Mouse (Mus musculus): Measurements from ENCODE around the gene Furin.
"Not testable (repeated sequence)": the region's sequence is repeated elsewhere in the genome, so short reads cannot be mapped to it uniquely, and the experiment has no call there.

The Furin gene

DNA sequence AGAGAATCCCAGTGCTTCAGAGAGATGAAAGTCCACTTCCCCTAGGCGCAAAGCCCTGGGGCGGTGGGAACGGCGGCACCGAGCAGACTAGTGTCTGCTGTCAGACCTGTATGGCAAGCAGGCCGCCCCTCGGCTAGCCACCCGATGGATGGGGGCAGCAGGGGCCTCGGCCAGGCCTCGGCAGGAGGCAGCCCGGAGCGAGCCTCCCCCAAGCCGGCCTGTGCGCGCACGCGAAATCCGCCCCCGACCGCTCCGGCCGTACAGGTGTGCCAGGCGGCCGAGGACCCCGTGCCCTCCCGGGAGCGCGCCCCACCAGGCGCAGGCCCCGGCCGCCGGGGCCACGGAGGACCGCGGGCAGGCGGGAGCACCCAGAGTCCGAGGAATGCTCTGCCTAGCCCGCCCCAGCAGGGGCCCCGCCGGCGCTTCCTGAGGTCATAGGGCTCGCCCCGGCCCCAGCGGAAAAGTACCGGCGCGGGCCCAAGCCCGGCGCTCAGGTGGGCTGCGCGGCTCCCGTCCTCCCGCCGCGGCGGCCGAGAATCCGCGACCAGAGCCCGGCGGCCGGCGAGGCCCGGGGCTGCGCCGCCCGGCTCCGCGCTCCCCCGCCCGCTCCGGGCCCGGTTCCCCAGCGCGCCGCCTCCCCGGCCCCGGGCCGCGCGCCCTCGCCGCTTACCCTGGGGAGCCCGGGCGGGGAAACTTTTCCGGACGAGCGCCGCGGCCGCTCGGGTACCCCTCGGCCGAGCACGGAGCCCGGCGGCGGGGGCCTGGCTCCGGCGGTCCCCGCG, 3.2 kb downstream of the Furin start:
- in situ Hi-C loops (cut with MboI; ENCODE audit: low sequenced_read_pairs) = no loop called here

DNA sequence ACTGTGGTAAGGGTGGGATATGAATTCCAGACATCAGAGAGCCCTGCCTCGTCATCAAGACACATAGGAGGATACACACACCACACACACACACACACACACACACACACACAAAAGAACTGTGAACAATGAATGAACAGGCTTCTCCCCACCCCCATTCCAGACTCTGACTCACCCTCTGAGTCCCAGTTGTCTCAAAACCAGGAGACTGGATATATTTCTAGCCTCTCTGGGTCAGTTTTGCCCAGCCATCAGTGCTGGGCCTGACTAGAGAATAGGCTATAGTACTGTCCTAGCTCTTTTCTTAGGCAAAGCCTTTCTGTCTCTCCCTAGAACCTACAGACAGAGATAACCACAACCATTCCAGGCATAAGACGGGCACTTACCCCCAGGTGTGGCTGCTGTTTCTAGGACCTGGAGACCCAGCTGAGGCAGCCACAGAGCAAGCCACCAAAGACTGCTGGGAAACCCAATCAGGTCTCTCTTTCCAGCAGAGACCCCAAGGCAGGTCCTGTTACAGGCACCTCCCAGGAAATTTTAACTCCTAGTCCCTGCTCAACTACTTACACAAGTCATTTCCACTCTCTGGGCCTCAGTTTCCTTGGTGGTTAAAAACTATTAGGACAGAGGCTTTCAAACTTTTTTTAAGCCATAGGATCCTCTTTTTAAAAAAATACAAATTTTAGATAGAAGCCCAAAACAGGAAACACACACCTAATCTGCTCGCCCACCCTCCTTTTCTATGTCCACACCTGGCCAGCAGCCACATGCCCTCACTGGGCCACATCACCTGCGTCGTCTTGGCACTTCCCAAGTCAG, 4.0 kb downstream of the Furin start:
- in situ Hi-C loops (cut with MboI; ENCODE audit: low sequenced_read_pairs) = no loop called here

DNA sequence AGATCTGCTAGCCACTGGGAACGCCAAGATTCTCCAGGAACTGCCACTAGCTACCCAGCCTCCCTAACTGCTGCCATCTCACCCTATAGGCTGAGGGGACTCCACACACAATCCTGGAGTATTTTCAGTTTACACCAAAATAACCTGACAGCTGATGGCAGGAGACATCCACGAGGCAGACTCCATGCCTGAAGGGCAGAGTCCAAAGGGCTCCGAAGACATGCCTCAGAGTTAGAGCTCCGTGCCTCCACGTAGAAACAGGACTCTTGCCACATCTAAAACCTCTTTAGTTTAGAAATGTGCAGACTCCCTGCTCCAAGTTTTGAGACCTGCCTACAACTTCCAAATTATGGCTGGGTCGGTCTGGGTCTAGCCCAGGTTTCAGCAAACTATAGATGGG, 4.7 kb downstream of the Furin start:
- in situ Hi-C loops (cut with MboI; ENCODE audit: low sequenced_read_pairs) = no loop called here

DNA sequence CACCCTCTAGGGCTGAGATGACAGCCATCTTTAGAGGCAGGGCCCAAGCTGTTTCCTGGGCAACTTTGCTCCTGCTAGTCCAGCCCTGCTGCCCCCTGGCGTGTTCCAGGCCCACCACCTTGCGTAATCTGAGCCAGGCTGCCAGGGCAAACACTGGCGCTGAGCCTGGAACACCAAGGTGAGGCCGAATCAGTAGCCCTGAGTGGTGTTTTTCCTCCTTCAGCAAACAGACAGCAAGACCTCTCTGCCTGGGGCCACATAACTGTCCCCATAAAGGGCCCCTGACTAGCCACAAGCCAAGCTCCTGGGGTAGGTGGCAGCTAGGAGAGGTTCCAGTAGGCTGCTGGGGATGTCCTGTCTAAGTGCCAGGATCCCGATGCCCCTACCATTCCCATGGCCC, 5.1 kb downstream of the Furin start:
- in situ Hi-C loops (cut with MboI; ENCODE audit: low sequenced_read_pairs) = no loop called here

DNA sequence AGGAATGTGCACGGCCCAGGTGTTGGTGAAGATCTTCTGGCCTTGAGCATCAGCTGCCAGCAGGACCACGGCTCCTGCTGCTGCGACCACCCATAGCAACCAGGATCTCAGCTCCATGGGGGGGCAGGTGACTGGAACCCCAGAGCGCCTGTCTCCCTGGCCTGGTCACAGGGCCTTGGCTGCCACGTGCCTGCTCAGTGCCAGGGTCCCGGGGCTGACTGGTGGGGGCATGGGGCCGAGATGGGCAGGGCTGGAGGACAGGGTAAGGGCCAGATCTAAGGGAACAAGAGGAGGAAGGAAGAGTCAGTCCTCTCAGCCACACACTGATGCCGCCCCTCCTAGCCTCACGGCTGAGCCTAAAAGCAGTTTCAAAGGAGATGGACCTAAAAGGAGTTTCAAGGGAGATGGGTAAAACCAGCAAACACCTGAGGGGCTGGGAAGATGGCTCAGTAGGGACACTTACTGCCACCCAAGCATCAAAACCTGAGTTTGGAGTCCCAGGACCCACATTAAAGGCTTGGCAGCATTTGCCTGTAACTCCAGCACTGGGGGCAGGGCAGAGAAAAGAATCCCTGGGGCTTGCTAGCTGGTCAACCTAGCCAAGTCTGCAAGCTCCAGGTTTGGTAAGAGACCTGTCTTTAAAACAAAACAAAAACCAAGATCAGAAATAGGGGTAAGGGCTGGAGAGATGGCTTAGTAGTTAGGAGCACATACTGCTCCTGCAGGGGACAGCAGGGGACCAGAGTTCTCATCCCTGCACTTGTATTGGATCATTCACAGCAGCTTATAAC, 6.4 kb downstream of the Furin start:
- in situ Hi-C loops (cut with MboI; ENCODE audit: low sequenced_read_pairs) = no loop called here

DNA sequence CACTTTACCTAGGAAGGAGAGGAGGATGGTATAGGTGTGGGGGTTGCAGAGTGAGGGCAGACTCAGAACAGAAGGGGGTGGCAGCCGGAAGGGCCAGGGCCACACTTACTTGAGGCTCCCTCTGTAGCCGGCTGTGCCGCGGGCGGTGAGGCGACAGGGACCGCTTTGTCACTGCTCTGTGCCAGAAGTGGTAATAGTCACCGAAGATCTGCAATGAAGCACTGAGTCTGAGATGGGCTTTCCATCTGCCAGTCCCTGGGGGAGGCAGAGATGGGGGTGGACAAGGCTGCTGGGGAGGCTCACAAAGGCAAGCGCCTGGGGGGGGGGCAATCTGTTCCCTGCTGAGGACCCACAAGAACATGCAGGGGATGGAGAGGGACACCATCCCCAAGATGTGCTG, 7.2 kb downstream of the Furin start:
- in situ Hi-C loops (cut with MboI; ENCODE audit: low sequenced_read_pairs) = no loop called here

DNA sequence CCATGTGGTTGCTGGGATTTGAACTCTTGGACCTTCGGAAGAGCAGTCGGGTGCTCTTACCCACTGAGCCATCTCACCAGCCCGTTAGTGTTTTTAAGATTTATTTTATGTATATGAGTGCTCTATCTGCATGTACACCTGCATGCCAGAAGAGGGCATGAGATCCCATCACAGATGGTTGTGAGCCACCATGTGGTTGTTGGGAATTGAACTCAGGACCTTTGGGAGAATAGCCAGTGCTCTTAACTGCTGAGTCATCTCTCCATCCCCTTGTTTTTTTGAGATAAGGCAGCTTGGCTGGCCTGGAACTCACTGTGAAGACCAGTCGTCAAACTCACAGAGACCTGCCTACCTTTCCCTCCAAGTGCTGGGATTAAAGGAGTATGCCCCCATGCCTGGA, 8.8 kb downstream of the Furin start:
- in situ Hi-C loops (cut with MboI; ENCODE audit: low sequenced_read_pairs) = not testable (repeated sequence)

DNA sequence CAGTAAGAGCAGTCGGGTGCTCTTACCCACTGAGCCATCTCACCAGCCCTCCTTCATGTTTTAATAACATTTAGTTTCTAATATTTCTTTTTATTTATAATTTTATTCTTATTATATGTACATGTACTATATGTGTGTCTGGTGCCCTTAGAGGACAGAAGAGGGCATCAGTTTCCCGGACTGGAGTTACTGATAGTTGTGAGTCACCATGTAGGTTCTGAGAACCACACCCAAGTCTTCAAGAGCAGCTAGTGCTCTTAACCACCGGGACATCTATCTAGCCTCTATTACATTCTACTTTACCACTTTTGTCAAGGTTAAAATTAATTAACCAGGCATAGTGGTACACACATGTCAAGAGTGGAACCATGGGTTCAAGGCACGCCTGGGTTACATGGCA, 10.6 kb downstream of the Furin start:
- in situ Hi-C loops (cut with MboI; ENCODE audit: low sequenced_read_pairs) = no loop called here

DNA sequence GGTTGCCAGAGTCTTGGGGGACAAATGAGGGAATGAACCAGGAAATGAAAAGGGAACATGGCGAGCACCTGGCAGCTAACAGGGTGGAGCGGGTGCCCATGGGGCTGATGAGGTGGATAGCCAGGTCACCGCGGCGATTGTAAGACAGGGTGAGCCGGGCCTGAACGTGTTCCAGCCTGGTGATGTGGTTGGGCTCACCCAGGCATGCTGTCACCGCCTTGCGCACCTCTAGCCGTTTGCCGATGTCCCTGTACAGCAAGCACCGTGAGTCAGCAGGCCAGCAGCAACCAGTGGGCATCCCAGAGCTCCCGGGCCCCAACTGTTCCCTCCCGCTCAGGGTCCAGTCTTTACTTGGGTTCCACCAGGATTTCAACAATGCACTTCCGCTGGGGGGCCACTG, 13.1 kb downstream of the Furin start:
- in situ Hi-C loops (cut with MboI; ENCODE audit: low sequenced_read_pairs) = no loop called here

DNA sequence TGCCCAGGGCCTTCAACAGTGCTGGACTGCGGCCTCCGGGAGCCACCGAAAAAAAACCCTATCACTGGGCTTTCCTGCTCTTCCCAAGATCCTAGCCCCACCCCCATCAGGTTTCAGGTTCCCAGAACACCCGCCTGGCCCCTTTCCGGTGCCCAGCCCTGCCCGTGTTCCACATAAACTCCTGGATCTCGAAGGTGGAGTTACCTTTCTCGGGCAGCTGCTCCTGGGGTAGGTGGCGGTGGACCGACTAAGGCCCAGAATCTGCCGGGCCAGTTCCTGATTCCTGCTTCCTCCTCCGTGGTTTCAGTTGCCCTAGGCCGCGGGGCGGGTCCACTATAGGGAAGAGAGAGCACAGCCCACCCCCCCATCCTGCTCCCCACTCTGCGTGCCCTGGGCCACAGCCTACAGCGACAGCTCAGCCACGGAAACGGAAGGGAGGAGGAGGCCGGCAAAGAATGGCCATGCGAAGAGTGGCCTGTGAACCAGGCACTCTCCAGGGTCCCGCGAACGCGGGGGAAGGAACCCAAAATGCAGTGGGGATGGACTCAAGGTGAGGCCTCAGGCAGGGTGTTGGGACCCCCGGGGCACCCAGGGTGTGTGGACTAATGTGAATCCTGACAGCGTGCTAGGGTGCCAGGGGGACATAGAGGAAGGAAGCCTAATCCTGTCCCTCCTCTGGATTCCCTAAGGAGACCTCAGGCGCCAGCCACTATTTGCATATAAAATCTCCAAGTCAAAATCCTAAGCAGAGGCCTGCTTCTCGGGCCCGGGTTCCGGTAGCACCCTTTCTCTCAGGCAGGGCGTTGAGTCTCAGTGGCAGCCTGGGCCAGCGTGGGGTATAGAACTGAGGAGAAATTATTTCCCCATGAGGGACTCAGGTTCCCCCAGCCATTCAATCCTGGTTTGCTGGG, 17.3 kb downstream of the Furin start, which contains the start of gene Fes:
Gene Fes, minus strand, starts transcription at position 314 of the 911 bp plus-strand sequence.
- in situ Hi-C loops (cut with MboI; ENCODE audit: low sequenced_read_pairs) = loop anchor here (5.0 kb wide), 1 partner anchor 189 kb away; no protein-coding TSS in a partner anchor

DNA sequence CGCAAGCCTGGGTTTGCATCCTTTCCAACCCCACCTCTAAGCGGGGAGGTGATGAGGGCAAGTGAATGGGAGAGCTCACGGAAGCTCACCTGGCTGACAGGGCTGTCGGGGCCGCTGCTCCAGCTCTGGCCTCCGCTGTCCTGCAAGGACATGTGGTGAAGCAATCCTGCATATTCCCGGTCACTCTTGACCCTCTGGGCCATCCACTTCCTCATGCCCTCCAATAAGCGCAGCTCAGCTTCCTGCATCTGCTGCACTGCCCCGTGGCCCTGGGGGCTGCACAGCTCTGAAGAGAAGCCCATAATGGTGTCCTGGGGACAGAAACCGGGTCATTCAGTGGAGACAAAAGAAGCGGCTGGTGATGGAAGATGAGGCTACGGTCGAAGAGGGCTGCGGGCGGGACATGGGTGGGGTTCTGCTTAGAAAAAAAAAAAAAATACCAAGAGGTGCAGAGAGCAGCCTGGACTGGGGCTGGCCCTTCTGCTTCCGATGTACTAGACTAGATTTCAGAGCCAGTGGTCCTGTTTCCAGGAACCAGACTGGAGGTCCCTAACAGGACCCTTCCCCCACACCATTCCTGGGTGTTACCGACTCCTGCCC, 18.1 kb downstream of the Furin start:
- in situ Hi-C loops (cut with MboI; ENCODE audit: low sequenced_read_pairs) = loop anchor here (5.0 kb wide), 1 partner anchor 190 kb away; no protein-coding TSS in a partner anchor

DNA sequence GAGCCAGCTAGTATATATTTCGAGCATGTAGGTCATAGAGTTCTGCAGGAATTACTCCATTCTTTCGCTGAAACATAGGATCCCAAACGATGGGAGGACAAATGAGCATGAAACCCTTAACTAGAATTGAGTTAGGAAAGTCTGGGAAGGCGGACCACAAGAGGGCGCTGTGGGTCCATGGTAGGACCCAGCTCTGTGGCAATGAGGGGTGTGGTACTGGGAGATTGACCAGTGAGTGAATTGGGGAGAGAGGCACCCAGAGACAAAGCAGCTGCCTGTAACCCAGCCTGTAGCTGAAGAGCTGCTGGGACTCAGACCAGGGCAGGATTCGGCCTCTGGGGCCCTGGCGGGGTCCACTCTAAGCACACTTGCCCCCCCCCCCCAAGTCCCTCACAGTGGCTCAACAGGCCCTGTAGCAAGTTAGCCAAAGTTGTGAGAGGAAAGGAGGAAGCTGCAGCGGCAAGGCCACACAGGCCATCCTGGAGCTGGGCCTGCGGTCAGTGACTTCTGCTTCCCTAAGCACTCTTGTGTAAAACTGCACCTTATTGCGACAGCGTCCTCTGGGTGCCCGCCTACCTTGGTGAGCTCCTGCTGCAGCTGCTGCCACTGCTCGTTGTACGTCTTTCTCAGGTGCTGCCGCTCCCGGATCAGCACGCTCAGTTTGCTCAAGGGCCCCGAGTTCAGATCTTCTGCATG, 18.9 kb downstream of the Furin start:
- in situ Hi-C loops (cut with MboI; ENCODE audit: low sequenced_read_pairs) = loop anchor here (5.0 kb wide), 1 partner anchor 191 kb away; no protein-coding TSS in a partner anchor

DNA sequence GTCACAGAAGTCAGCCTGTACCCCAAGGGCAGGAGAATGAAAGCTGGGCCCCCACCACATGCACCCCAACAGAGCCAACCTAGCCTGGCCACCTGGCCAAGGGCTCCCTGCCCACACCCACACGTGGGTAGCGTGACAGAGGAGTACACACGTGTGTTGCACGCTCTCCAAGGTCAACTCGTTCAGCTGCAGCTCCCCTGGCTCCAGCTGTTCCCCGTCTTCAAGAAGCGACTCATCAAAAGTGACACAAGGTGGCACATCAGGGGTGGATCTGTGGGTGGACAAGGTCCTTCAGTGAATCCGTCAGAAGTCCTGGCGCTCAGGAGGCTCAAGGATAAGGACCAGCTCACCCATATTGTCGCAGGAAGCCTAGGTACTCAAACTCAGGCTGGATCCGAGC, 22.3 kb downstream of the Furin start:
- in situ Hi-C loops (cut with MboI; ENCODE audit: low sequenced_read_pairs) = no loop called here

DNA sequence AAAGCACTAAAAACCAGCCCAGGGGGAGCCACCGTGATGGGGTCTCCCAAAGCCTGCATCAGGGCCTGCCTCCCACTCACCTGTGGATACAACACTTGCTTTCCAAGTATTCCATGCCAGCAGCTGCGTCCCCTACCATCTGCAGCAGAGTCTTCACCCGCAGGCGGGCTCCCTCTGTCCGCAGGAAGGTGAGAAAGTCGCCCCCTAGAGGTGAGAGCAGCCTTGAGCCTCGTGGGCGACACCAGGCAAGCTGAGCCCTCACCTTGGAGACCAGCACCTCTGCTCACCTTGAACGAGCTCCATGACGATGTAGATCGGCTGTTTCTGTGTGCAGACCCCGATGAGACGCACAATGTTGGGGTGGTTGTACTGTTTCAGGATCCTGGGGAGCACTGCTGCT, 25.7 kb downstream of the Furin start:
- in situ Hi-C loops (cut with MboI; ENCODE audit: low sequenced_read_pairs) = no loop called here

DNA sequence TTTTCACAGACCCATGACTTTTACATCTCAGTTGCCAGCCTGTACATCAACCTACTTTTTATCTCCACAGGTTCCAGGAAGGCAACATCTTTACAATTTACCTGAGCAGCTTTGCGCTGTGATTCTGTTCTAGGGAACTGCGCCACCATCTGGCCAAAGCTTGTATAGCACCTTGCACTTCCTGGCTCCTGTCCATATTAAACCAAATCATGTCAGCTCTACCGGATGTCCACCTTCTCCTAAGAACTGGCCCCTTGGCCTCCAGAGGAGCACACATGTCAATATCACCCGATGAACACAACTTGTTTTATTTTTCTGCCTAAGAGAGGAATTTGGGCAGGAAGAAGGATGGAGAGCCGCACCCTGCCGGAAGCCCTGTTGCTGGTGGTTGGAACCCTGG, 27.8 kb downstream of the Furin start:
- in situ Hi-C loops (cut with MboI; ENCODE audit: low sequenced_read_pairs) = no loop called here

DNA sequence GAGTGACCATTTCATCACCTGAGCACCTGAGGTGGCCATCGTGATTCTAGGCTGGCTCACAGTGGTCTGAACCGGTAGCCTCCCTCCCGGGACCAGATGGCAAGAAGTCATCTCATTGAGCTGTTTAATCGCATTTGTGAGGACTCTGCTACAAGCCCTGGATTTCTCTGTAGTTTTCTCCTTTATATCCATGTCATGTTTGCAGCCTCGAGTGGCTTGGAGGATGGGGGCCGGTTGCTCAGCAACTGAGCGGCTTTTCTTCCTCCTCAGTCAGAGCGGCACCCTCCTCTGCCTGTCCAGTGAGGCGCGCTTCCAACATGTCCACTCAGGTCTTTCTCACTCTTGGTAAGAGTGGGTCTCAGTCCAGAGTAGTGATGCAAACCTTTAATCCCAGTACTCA, 29.0 kb downstream of the Furin start:
- in situ Hi-C loops (cut with MboI; ENCODE audit: low sequenced_read_pairs) = no loop called here

DNA sequence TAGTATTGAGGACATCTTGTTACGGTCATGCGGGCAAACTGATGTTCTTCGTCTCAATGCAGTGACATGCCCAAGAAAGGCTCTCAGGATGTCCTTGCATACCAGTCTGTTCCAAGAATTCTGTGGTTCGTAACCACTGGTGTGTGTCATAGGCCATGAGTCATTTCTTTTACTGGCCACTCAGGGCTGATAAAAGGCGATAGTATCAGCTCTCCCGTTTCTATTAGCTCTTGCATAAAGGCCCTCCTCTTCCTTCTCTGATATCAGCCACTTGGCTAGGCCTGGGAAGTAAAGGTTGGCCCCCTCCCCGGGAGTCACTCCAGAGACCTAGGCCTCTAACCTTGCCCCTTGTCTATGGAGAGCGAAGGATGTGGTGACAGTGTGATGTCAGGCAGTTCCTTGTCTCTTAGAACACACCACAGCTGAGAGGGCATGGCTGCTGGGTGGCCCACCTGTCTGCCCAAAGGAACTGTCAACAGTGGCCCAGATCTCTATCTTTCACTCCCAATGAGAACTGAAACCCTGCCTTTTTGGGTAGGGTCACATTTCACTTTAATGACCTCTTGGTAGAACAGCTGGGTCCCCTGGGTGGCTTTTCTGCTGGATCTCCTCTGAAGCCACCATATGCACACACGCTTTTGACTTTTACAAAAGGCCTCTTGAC, 29.7 kb downstream of the Furin start:
- in situ Hi-C loops (cut with MboI; ENCODE audit: low sequenced_read_pairs) = no loop called here

DNA sequence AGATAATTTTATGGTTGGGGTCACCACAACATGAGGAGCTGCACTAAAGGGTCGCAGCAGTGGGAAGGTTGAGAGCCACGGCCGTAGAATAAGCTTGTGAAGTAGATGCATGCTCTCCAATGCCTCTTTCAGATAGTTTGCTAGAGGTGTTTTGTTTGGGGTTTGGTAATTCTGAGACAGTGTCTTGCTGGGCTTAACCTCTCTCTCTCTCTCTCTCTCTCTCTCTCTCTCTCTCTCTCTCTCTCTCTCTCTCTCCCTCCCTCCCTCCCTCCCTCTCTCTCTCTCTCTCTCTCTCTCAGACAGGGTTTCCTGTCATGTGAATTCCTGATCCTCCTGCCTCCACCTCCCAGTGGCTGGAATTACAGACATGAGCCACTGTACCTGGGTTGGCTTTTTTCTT, 30.5 kb downstream of the Furin start:
- in situ Hi-C loops (cut with MboI; ENCODE audit: low sequenced_read_pairs) = no loop called here

DNA sequence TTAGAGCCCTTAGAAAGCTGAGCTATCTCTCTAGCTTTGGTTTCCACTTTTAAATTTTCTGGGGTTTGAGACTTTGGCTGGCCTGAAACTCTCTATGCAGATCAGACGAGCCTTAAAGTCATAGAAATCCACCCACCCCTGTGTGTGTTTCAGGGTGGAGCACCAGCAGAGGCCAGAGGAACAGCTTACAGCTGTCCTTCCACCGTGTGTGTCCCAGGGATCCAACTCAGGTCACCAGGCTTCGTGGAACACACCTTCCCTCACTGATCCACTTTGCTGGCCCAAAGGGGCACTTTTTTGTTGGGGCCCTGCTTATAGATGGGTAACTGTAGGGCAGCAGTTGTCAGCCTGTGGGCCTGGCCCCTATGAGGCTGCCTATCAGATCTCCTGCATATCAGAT, 31.0 kb downstream of the Furin start:
- in situ Hi-C loops (cut with MboI; ENCODE audit: low sequenced_read_pairs) = no loop called here
